Mouse (Mus musculus): ENCODE results near the gene Olfr521. TPM values are rescaled to one million over a fixed set of nuclear protein-coding genes. Genes with fewer than 3 reads are reported as not detected.

The Olfr521 gene
- total RNA-seq, 2 experiments from 2014 or later, result not detected

Other genes with a start within 250 kb of the Olfr521 start
- 10 to 100 TPM in 1 of 2 experiments, 1 to 10 TPM in 1; 6.9 to 10.8 TPM for gene Arrb1, start 228.0 kb upstream of the Olfr521 start, total RNA-seq (2021)
- 10 to 100 TPM; 47.8 to 69.3 TPM for gene Tpbgl, start 136.4 kb upstream of the Olfr521 start, total RNA-seq (2021)
- 1 to 10 TPM; 5.2 to 7.1 TPM for gene Slco2b1, start 52.2 kb upstream of the Olfr521 start, total RNA-seq (2021)
- gene Olfr520, start 33.2 kb upstream of the Olfr521 start, total RNA-seq (2021), result not detected
- 1 to 10 TPM; 2.1 to 3.4 TPM for gene Neu3, start 64.9 kb downstream of the Olfr521 start, total RNA-seq (2021)
- gene Xrra1, start 95.6 kb downstream of the Olfr521 start, total RNA-seq (2021), result under 1 TPM; 0.11 to 0.59 TPM
- 10 to 100 TPM; 76.7 to 79.4 TPM for gene Spcs2, start 100.0 kb downstream of the Olfr521 start, total RNA-seq (2021)
- 1 to 10 TPM; 8.1 to 10.0 TPM for gene Rnf169, start 216.9 kb downstream of the Olfr521 start, total RNA-seq (2021)
- gene Chrdl2, start 242.7 kb downstream of the Olfr521 start, total RNA-seq (2021), result 1 to 10 TPM; 2.0 to 3.2 TPM